Mouse (Mus musculus) urinary bladder, adult 18-20 months (tissue): Measurements from ENCODE around the gene Frmd4a.
A peak's percentile ranks its signal among the peaks of the same experiment; 100 is the strongest.

Experiments used
- DNase-seq, 2 experiments: peaks; one replicate each; pipeline ENCODE4 v3.0.0; 2022; ENCODE audit warnings: low spot score in 2 of 2, mixed read lengths in 2 of 2

The Frmd4a gene

DNA sequence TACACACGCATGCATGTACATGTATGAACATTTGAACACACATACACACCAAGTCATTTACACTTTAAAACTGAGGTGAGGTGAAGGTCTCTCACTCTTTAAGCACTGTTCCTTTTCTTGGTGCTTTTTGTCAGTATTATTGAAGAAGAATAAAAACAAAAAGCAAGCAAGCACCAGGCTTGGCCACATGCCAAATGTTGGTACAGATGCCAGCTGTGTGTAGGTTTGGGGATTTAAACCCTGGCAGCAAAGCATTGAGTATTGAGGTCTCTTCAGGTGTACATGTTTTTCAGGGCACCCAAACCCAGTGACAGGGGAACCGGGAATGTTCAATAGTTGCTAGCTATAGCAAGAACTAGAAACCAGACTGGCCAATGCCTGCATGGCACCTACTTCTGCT is 469.8 kb downstream of the Frmd4a start:
- DNase-seq, result no peak

DNA sequence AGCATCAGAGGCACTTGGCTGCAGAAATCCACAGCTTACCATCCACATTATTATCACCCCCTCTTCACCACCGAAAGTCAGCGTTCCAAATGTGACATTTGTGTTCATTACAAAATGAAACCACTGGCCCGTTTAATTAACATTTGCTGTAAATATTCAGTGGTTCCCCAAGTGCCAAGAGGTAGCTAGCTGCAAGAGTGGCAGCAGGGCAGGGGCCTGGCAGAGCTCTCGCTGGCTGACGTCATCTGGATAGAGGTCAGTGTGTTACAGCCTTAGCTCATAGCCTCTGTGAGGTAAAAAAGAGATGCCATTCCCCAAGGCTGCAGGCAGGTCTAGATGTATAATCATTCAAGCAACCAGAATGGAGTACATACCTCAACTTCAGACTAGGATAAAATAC is 473.3 kb downstream of the Frmd4a start:
- no peak for DNase-seq

DNA sequence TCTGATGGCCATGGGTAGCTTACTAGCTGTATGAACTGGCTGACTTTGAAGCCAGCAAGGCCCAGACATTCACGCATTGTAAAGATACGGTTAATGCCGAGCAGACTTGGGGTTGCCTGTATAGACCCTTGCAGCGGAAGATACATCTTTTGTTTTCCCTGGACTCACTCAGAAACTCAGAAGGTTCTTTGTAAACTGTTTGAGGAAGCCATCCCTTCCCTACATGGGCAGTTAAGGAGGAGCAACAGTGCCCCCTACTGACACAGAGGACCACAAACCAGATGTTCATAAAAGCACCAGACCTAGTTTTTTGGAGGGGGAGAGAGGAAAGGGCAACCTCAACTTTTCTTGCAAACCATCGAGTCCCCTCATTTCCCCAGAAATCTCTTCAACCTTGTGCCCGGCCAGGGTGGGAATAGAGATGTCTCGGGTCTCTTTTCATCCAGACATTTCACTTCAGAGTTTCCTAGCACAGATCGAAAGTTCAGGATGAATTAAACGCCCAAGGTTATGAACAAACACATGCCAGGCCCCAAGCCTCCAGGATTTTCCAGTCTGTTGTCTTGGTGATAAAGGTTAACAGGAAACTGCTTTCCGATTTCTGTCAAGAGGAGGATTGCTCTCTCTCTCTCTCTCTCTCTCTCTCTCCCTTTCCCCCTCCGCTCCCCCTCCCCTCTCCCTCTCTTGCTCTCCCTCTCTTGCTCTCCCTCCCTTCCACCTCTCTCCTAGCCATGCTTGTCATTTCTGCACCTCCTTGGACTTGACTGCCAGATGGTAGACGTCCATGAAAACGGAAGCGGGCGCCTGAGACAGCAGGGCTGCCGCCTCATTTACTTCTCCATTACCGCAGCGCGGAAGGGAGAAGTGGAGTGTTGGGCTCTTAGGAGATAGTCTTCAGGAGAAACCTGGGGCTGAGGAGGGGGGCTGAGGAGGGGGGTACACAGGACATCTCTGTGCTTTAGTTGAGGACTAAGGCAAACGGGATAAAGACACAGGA is 475.3 kb downstream of the Frmd4a start:
- DNase-seq, result peak; percentile 34 to 43

DNA sequence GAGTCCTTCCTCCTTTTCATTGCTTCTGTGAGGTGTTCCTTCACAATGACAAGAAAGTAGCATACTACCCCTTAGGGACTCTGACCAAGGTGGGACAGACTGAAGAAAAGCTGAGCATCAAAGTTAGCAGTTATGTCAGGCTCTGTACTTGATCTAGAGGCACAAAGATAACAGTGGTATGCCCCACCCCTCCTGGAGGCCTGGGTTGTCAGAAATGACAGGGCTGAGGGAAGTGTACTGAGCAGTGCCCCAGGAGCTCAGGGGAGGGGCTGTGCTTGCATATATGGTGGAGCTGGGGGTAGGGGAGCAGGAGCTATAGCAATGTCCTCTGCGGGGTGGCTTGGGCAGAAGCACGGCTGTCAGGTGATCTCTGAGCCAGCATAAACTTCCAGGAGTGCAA is 477.0 kb downstream of the Frmd4a start:
- no peak for DNase-seq

DNA sequence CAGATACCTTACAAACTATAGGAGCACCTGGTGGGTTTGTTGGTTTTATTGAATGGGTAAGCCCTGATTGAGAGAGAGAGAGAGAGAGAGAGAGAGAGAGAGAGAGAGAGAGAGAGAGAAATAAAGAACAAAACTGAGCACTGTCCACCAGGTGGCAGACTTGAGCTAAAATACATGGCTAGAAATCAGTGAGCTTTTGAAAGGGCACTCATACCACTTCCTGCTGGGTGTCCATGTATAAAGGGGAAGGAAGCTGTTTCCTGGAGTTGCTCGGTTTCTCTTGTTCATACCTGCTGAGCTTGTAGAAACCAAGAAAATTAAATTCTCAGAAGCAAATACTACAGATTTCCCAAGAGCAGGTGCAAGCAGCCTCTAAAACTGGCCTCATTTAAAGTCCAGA is 481.7 kb downstream of the Frmd4a start:
- DNase-seq, result peak in 1 of 2 experiments; percentile 18

DNA sequence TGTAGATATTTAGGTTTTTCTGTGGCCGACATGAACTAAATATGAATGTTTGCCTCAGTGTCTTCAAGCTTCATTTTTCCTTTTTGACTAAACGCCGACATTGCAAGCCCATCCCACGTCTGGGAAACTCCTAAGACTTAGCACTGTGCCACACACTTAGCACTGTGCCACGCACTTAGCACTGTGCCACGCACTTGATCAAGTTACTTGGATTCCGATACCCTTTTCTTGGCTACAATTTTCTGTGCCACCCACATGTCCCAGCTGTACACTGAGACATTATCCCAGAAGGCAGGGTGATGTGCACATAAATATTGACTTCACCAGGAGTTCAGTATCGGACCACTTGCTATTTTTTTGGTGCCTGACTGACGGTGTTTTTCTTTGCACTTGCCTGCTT is 482.4 kb downstream of the Frmd4a start:
- no peak for DNase-seq

DNA sequence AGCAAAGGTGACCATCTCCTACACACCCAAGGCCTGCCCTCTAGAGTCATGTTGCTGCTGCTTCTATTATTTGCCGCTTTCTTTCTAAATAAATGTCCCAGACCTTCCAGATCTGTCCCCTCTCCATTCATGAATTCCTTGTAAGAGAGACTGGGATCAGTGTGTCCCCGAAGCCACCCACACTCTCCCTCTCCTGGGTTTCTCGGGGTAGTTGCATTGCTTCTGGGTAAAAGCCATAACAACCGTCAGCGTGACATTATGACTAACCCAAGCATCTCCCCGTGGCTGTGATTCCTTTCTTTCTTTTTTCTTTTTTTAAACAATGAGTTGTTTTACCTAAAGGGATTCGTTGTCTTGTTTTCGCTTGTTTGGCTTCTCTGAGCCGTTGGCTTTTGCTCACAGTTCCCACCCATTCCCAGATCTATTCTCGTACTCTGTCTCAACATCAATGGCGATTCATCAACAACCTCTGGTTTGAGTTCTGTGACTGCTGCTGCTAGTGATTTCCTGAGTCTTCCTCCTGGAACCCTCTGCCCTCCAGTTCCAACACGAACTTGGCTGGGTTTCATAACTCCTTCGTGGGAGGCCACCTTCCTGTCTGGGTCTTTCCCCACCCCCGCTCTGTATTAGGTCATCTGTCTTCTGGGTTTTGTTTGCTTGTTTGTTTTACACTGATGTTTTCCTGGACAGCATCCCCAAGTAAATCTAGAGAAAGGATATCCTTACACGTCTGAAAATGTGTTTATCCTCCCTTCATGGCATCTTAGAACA is 483.9 kb downstream of the Frmd4a start:
- DNase-seq, result no peak

DNA sequence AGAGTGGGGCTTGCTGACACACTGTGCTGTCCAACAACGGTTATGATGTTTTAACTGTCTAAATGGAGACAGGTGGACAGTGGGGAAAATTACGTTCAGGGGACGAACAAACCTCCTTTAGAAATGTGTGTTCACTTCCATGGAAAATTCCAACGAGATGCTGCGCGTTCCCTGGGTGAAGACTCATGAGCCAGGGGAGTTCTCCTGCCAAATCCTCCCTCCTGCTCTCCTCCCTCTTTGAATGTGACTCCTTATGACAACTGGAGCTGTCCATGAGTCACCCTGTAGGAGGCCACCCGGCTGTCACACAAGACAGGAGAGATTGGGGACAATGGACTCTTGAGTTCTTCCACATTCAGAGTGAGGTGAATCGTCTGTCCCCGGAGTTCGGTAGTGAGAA is 486.9 kb downstream of the Frmd4a start:
- no peak for DNase-seq

DNA sequence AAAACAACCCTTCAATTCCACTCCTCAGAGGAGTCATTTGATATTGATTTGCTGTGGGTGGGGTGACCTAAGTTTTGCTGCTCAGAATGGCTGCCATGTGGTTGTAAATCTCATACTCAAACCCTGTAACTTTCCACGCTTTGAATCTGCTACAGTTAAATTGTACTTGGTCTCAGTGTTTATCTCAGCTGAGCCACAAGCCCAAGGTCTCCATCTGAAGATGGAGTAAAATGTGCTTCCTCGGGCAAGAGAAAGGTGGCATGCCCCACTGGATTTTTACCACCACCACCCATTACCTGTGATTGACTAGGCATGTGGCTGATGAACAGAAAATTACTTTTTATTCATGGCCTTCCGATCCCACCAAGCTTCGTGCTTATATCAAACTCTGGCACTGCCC is 488.2 kb downstream of the Frmd4a start:
- DNase-seq, result no peak

DNA sequence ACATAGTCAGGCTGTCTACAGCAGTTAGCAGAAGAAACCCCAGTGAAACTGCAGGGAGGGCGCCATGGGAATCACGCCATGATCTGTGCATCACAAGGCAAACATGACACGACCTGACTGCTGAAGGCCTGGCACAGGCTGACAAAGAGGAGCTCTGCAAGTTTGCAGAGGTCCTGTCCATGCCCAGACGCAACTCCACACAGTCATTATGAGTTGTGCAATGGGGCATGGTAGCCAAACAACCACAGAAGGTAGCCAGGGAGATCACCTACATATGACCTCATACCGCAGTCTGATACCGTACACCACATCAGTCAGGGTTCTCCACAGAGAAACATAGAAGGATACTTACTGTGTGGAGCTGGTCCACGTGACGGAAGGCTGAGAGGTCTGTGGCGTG is 489.1 kb downstream of the Frmd4a start:
- no peak for DNase-seq

DNA sequence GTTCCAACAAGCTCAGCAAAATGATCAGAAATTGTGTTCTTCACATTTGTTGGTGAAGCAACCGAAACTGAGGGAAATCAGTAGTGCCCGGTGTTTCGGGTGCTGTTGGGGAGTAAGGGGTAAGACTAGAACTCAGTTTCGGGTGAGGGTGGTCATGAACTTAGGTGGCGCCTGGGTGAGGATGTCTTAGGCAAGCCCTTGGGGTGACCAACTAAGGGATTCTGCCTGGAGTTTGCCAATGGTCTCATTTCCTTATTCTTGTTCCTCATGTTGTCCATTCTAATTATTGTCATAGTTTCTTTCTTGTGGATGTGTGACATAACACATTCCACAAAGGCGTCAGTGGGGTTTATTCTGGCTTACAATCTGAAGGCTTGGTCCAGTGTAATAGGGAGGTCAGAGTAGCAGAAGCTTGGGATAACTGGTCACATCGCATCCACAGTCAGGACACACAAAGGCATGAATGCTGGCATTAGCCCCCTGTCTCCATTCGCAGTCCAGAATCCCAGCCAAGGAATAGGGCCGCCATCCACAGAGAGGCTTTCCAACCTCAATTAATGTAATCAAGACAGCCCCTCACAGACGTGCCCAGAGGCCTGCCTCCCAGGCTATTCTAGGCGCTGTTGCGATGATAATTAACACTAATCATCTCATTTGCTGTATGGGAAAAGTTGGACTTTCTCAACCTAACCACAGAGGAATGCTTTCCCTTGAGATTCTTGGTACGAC is 490.5 kb downstream of the Frmd4a start:
- no peak for DNase-seq

DNA sequence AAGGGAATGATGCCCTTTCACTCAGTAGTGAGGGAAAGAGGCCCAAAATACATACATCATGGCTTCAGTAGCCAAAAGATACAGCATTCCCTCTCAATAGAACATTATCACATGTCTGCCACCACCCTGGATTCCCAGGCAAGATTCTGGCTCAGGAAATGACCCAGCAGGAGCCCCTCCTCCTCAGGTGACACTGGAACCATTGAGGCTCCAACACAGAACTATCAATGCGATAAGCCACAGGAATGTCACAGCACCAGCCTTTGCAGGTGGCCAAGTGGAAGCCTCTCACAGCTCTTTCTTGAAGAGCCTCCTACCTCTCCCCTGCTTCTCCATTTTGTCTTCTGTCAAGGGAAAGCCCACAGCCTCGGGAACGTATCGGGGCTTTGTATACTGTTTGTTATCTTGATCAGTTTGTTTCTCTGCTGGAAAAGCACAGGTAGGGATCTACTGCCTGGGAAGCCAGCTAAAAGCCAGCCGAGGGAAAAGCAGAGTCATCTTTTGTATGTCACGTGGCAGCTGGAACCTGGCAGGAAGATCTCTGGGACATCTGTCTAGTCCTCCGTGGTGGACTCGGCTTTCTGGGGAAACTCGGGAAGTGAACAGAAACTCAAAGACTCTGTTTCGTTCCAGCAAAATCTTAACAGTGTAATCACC is 491.6 kb downstream of the Frmd4a start:
- DNase-seq, result no peak

DNA sequence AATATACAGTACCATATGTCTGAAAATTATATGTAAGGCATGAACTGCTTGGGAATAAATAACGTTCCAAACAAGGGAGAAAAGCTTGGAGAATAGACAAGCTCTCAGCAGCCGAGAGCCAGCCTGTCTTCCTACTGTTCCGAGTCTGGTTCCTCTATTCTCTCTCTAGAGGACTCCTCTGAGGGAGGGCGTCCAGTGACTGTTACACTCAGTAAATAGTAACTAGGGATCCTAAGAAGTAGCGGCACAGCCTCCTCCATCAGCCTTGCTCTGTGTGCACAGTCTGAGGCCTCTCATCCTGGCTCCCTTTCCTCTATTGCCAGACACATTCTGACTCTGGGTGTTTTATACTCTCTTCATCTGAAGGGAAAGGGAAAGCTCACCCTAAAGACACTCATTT is 492.2 kb downstream of the Frmd4a start:
- no peak for DNase-seq

DNA sequence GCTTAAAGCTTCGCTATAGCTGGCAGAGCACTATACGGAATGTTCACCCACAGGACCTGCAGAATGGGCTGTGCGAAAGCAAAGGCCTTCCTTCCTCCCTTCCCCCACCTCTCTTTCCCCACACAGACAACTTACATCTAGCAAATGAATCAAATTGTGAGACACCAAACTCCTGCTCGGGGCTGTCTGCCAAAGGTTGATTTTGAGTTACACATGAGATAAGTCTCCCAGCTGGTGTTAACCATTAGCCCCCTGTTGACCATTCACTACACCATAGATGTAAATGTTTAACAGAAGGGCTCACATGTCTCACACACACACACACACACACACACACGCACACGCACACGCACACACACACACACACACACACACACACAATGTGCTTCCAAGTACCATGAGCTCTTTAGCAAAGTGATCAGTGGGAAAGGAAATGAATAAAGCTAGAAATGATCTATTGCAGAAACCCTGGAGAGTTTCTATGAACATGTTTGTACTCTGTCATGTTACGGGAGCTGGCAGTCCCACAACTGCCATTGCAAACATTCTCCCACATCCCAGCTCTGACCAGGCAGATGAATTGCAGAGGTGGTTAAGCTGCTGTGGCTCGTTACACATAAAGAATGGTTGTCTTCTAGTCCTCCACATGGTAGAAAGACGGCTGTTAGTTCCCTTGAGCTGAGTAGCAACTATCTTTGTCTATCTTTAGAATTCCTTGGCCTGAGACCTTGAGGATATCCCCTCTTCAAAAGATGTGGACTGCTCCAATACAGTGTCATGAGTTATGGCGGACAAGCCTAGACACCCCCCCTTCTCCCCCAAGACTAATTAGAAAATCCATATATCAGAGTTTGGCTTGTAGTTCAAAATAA is 492.9 kb downstream of the Frmd4a start:
- DNase-seq, result no peak

DNA sequence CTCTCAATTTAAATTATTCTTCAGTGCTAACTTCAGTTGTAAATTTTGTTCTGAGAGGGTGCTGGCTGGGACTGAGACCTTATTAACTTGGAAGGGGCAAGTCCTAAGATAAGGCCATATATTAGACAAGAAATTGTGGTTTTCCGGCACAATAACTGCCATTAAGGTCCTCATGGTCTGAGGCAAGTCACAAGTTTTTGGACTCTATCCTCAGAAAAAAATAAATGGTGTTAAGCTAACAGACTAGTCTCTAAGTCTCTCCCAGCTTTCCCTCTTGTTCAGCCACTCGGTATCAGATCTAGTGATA is 493.5 kb downstream of the Frmd4a start:
- DNase-seq, result no peak

DNA sequence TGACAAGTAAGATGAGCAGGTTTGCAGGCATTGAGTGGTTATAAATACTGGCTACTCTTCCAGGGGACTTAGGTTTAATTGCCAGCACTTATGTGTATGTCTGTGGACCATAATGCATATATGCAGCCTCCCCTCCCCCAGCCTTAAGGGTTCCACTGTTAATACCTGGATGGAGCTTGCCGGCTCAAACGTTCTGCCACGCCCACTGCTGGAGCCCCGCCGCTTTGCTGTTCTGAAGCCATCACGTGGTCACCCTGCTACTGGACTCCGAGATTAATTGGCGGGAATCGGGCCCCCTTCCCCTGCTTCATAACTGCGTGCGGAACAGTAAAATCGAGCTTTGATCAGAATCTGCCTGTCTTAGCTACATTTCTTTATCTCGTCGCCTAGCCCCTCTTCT is 495.1 kb downstream of the Frmd4a start:
- no peak for DNase-seq

DNA sequence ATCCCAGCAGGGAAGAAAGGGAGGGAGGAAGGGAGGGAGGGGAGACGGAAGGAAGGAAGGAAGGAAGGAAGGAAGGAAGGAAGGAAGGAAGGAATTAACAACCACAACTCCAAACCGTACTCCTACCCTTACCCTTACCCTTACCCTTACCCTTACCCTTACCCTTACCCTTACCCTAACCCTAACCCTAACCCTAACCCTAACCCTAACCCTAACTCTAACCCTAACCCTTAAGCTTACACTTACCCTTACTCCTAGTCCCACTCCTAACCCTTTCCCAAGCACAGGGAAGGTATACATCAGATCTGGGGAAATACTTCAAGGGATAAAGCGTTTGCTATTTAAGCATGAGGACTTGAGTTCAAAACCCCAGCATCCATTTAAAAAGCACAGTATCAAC is 498.4 kb downstream of the Frmd4a start:
- no peak for DNase-seq

DNA sequence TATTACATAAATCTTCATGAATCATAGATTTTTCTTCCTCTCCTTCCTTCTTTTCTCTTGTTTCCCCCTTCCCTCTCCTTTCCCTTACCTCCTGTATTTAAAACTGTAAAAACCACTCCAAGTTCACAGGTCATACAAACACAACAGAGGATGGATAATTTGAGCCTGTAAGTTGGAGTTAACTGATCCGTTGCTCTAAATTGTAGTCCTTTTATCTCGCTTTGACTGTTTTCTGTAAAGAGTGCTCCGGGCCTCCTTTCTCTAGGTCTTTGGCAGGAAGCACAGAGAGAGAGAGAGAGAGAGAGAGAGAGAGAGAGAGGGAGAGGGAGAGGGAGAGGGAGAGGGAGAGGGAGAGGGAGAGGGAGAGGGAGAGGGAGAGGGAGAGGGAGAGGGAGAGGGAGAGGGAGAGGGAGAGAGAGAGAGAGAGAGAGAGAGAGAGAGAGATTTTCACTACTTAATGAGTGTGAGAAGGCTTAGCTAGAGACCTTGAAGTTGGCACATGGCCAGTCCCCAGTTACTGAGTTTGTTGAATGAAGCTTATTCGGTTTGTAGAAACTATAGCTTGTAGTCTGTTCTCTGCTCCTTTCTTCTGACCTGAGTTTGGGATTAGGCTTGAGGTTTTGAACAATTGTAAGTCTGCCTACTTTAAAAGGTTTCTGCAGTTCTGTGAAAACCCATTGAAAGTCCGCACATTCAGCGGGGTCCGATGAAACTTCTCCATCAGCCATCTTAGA is 499.5 kb downstream of the Frmd4a start:
- DNase-seq, result no peak

DNA sequence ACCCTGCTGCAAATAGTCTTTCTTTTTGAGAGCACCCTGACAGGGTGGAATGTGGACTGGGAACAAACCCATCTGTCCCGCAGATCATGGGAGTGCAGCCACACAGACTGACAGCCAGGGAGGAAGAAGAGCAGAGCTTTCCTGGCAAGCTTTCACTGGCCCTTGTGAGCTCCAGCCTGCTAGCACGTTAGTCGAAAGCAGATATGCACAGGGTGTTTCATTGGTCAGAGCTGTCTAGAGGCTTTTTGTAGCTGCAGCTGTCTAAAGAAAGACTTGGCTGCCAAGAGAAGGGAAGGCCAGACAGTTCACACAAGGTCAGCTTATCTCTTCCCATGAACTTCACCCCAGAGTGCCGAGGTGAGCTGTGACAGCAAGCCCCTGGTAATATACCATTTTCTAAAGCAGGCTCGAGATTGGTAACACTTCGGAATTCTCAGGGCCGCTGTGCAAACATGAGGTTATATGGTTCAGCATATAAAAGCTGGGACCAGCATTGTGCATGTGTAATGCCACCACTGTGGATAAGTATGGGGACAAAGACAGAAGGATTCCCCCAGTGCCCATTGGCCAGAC is 500.1 kb downstream of the Frmd4a start:
- DNase-seq, result no peak

DNA sequence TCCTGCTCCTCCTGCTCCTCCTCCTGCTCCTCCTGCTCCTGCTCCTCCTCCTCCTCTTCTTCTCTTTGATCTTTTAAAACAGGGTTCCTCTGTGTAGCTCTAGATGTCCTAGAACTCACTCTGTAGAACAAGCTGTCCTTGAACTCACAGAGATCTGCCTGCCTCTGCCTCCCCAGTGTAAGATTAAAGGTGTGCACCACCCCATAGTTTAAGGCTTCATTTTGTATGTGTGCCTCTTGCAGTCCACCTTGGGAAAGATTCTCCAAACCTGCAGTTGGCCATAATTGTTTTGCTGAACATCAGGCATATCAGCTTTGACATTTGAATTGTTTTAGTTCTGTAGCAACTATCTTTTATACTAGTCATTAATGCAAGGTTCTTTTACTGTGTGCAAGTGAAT is 501.0 kb downstream of the Frmd4a start:
- no peak for DNase-seq
